Mouse (Mus musculus) ES-E14 (cell line): ENCODE measurements around the gene Efcab2.

Experiments used
- HCFC1 ChIP-seq: IDR thresholded peaks from 2 replicates; pipeline ENCODE4 v1.6.1; 2012; ENCODE audit warnings: low read length, inconsistent platforms, borderline replicate concordance; ENCODE audit not compliant: insufficient read depth
- MAFK ChIP-seq: IDR thresholded peaks from 2 replicates; pipeline ENCODE4 v1.6.1; 2014; ENCODE audit warnings: mild to moderate bottlenecking, low read depth, low read length, inconsistent platforms; ENCODE audit not compliant: insufficient read depth
- ZNF384 ChIP-seq: IDR thresholded peaks from 2 replicates; pipeline ENCODE4 v1.6.1; 2012; ENCODE audit warnings: low read depth, low read length, inconsistent platforms

- no peak for TF ChIP-seq MAFK
- no peak for TF ChIP-seq ZNF384
- TF ChIP-seq HCFC1, result no peak
These were observed 40.7 kb upstream of the Efcab2 start for GRCm38 (mm10) chr1:178365171-178365570.
